Mouse (Mus musculus) stomach, postnatal 0 days (tissue): ENCODE measurements around the gene Zc3hc1.

Experiments used
- CTCF ChIP-seq: IDR thresholded peaks from 2 replicates; pipeline ENCODE4 v1.5.1; 2016; ENCODE audit warnings: antibody characterized with exemption, low read depth, mild to moderate bottlenecking, moderate library complexity
- EP300 ChIP-seq: optimal IDR thresholded peaks from 2 replicates; pipeline ENCODE3; 2016; ENCODE audit warnings: antibody characterized with exemption

DNA sequence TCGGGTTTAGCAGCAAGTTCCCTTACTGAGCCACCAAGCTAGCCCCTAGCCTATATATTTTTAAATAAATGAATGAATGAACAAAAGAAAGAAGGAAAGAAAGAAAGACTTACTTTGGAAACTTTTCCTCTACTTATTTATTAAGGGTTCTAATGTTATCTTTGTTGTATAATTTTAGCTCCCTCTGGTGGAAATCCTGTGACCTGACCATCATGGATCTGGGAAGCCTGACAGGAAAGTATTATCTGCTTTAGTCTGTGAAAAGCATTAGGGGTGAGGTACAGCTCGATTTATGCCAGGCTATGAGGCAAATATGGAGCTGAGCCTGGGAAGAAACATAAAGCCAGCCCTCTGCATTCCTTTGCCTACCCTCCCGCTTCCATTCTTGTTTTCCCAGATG is 21.5 kb downstream of the Zc3hc1 start:
- TF ChIP-seq EP300 (no peak), CTCF (peak; percentile 59)
